Mouse (Mus musculus): ENCODE data around the gene Podxl2. TPM values are rescaled to one million over a fixed set of nuclear protein-coding genes. Genes with fewer than 3 reads are reported as not detected.

The Podxl2 gene
- polyA plus RNA-seq, 1 experiment = 3.4 TPM

- TF ChIP-seq REST (IDR thresholded peaks at IDR 0.05; ENCODE audit: insufficient read depth, insufficient read length) = no peak
- no peak for TF ChIP-seq TCF3 (IDR thresholded peaks at IDR 0.05; ENCODE audit: insufficient read length, low read depth)
- no peak for TF ChIP-seq CEBPB (IDR thresholded peaks at IDR 0.05; ENCODE audit: insufficient read depth, poor library complexity, severe bottlenecking)
- no peak for TF ChIP-seq MAX (IDR thresholded peaks at IDR 0.05; ENCODE audit: low read depth)
- no peak for TF ChIP-seq TCF12 (IDR thresholded peaks at IDR 0.05; ENCODE audit: insufficient read depth, poor library complexity, severe bottlenecking)
- no peak for TF ChIP-seq USF1 (IDR thresholded peaks at IDR 0.05; ENCODE audit: low read depth)
- no peak for TF ChIP-seq E2F4 (IDR thresholded peaks at IDR 0.05; ENCODE audit: insufficient read depth)
- no peak for TF ChIP-seq SRF (IDR thresholded peaks at IDR 0.05; ENCODE audit: control insufficient read depth, insufficient read length, low read depth)
- TF ChIP-seq POLR2A (IDR thresholded peaks at IDR 0.05; ENCODE audit: insufficient read length, low read depth) = no peak
- no peak for TF ChIP-seq MYOD1 (IDR thresholded peaks at IDR 0.05; ENCODE audit: control insufficient read depth in 1 of 3, insufficient read length in 2 of 3, low read depth in 2 of 3)
- no peak for TF ChIP-seq POLR2AphosphoS2 (IDR thresholded peaks at IDR 0.05; ENCODE audit: insufficient read length, low read depth)
- TF ChIP-seq MYOG (IDR thresholded peaks at IDR 0.05; ENCODE audit: control insufficient read depth in 1 of 3, insufficient read depth in 1 of 3, insufficient read length in 2 of 3, low read depth in 2 of 3) = no peak
- H3K4me3 ChIP-seq = no peak overlapping the region
- no peaks in the 10 kb centered on the region for H3K79me2 ChIP-seq (ENCODE audit: control insufficient read depth, insufficient read depth)
- no peaks in the 10 kb centered on the region for H3K36me3 ChIP-seq (ENCODE audit: control insufficient read depth, insufficient read depth)
- H3K27me3 ChIP-seq (ENCODE audit: control insufficient read depth, insufficient read depth, insufficient read length) = peaks cover 1% of the 10 kb centered on the region
- no peak overlapping the region for H3ac ChIP-seq (ENCODE audit: control insufficient read depth, insufficient read length)
- no peak overlapping the region for H3K4me2 ChIP-seq (ENCODE audit: low read depth)
Observed at GRCm38 (mm10) chr6:88828206-88829009, 46.4 kb downstream of the Podxl2 start.

- TF ChIP-seq SRF (IDR thresholded peaks at IDR 0.05; ENCODE audit: control insufficient read depth, insufficient read length, low read depth) (no peak), POLR2AphosphoS2 (IDR thresholded peaks at IDR 0.05; ENCODE audit: insufficient read length, low read depth) (no peak), REST (IDR thresholded peaks at IDR 0.05; ENCODE audit: insufficient read depth, insufficient read length) (no peak), USF1 (IDR thresholded peaks at IDR 0.05; ENCODE audit: low read depth) (no peak), MYOG (IDR thresholded peaks at IDR 0.05; ENCODE audit: control insufficient read depth in 1 of 3, insufficient read depth in 1 of 3, insufficient read length in 2 of 3, low read depth in 2 of 3) (no peak)
- no peak overlapping the region for H3K4me3 ChIP-seq
- no peak overlapping the region for H3ac ChIP-seq (ENCODE audit: control insufficient read depth, insufficient read length)
- no peaks in the 10 kb centered on the region for H3K36me3 ChIP-seq (ENCODE audit: control insufficient read depth, insufficient read depth)
- H3K27me3 ChIP-seq (ENCODE audit: control insufficient read depth, insufficient read depth, insufficient read length) = peaks cover 9% of the 10 kb centered on the region
- H3K4me2 ChIP-seq (ENCODE audit: low read depth) = no peak overlapping the region
- no peaks in the 10 kb centered on the region for H3K79me2 ChIP-seq (ENCODE audit: control insufficient read depth, insufficient read depth)
Observed at GRCm38 (mm10) chr6:88827395-88828205, 47.2 kb downstream of the Podxl2 start.

- no peak overlapping the region for H3K4me3 ChIP-seq
- no peak overlapping the region for H3ac ChIP-seq (ENCODE audit: control insufficient read depth, insufficient read length)
- peaks cover 9% of the 10 kb centered on the region for H3K27me3 ChIP-seq (ENCODE audit: control insufficient read depth, insufficient read depth, insufficient read length)
- TF ChIP-seq MYOG (IDR thresholded peaks at IDR 0.05; ENCODE audit: control insufficient read depth in 1 of 3, insufficient read depth in 1 of 3, insufficient read length in 2 of 3, low read depth in 2 of 3) = no peak
- no peak for TF ChIP-seq E2F4 (IDR thresholded peaks at IDR 0.05; ENCODE audit: insufficient read depth)
- no peak for TF ChIP-seq SRF (IDR thresholded peaks at IDR 0.05; ENCODE audit: control insufficient read depth, insufficient read length, low read depth)
- no peak for TF ChIP-seq CEBPB (IDR thresholded peaks at IDR 0.05; ENCODE audit: insufficient read depth, poor library complexity, severe bottlenecking)
- H3K79me2 ChIP-seq (ENCODE audit: control insufficient read depth, insufficient read depth) = no peaks in the 10 kb centered on the region
- no peak overlapping the region for H3K4me2 ChIP-seq (ENCODE audit: low read depth)
- H3K36me3 ChIP-seq (ENCODE audit: control insufficient read depth, insufficient read depth) = no peaks in the 10 kb centered on the region
Observed at GRCm38 (mm10) chr6:88826965-88827364, 47.9 kb downstream of the Podxl2 start.

DNA sequence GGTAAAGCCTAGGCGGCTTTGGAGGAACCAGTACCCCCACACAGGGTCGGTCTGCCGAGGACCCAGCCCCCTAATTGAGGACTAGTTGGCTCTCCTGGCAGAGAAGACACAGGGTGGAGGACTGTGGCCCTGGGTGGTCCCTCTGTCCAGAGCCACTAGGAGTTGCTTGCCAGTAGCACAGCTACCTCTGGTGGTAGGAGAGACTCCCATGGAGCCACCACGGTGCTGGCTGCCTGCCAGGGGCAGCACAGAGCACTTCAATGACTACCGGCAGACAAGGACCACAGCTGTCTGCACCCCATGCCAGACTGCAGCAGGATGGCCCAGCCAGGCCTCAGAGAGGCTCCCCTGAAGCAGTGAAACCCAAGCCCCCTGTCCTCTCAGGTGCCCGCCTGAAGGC, 48.3 kb downstream of the Podxl2 start:
- H3K79me2 ChIP-seq (ENCODE audit: control insufficient read depth, insufficient read depth) = no peaks in the 10 kb centered on the region
- TF ChIP-seq E2F4 (IDR thresholded peaks at IDR 0.05; ENCODE audit: insufficient read depth) (no peak), POLR2A (IDR thresholded peaks at IDR 0.05; ENCODE audit: insufficient read length, low read depth) (no peak), TCF3 (IDR thresholded peaks at IDR 0.05; ENCODE audit: insufficient read length, low read depth) (no peak), MYOG (IDR thresholded peaks at IDR 0.05; ENCODE audit: control insufficient read depth in 1 of 3, insufficient read depth in 1 of 3, insufficient read length in 2 of 3, low read depth in 2 of 3) (peak in 2 of 3 experiments; percentile 43 to 44), MAX (IDR thresholded peaks at IDR 0.05; ENCODE audit: low read depth) (no peak), MYOD1 (IDR thresholded peaks at IDR 0.05; ENCODE audit: control insufficient read depth in 1 of 3, insufficient read length in 2 of 3, low read depth in 2 of 3) (peak in 2 of 3 experiments; percentile 23 to 72), POLR2AphosphoS2 (IDR thresholded peaks at IDR 0.05; ENCODE audit: insufficient read length, low read depth) (no peak), TCF12 (IDR thresholded peaks at IDR 0.05; ENCODE audit: insufficient read depth, poor library complexity, severe bottlenecking) (no peak), REST (IDR thresholded peaks at IDR 0.05; ENCODE audit: insufficient read depth, insufficient read length) (no peak), USF1 (IDR thresholded peaks at IDR 0.05; ENCODE audit: low read depth) (no peak), SRF (IDR thresholded peaks at IDR 0.05; ENCODE audit: control insufficient read depth, insufficient read length, low read depth) (no peak), CEBPB (IDR thresholded peaks at IDR 0.05; ENCODE audit: insufficient read depth, poor library complexity, severe bottlenecking) (no peak)
- H3K4me3 ChIP-seq = no peak overlapping the region
- no peak overlapping the region for H3ac ChIP-seq (ENCODE audit: control insufficient read depth, insufficient read length)
- H3K4me2 ChIP-seq (ENCODE audit: low read depth) = no peak overlapping the region
- H3K27me3 ChIP-seq (ENCODE audit: control insufficient read depth, insufficient read depth, insufficient read length) = peaks cover 9% of the 10 kb centered on the region
- no peaks in the 10 kb centered on the region for H3K36me3 ChIP-seq (ENCODE audit: control insufficient read depth, insufficient read depth)
